Mouse (Mus musculus) stomach, embryonic 14.5 days (tissue): ENCODE results near the gene Carns1. TPM values are rescaled to one million over a fixed set of nuclear protein-coding genes. Genes with fewer than 3 reads are reported as not detected.

Experiments used
- ATAC-seq: fragments of 200-750 bp; cut with Nextera tagmentation; 2 replicates; pipeline ENCODE4 v1.8.0; 2017; ENCODE audit warnings: low read depth, moderate TSS enrichment; ENCODE audit not compliant: insufficient number of reproducible peaks, insufficient read depth, low FRiP score
- H3K27ac ChIP-seq: fragments of 300-500 bp; sonication (generic); 2 replicates; pipeline ENCODE4 v1.5.1; 2014; ENCODE audit warnings: mild to moderate bottlenecking, low read length, moderate library complexity, mixed read lengths
- H3K27me3 ChIP-seq: fragments of 300-500 bp; sonication (generic); 2 replicates; pipeline ENCODE4 v1.6.1; 2014; ENCODE audit warnings: low read length, control low read depth, mixed read lengths; ENCODE audit not compliant: control insufficient read depth, insufficient read depth
- H3K36me3 ChIP-seq: fragments of 300-500 bp; sonication (generic); 2 replicates; pipeline ENCODE4 v1.6.1; 2014; ENCODE audit warnings: mild to moderate bottlenecking, control low read depth, low read length, moderate library complexity, mixed read lengths; ENCODE audit not compliant: control insufficient read depth, insufficient read depth
- H3K4me1 ChIP-seq: fragments of 300-500 bp; sonication (generic); 2 replicates; pipeline ENCODE4 v1.6.1; 2014; ENCODE audit warnings: low read length, control low read depth, mixed read lengths; ENCODE audit not compliant: control insufficient read depth, insufficient read depth
- H3K4me2 ChIP-seq: fragments of 300-500 bp; sonication (generic); replicated peaks from 2 replicates; pipeline ENCODE4 v1.6.1; 2014; ENCODE audit warnings: low read depth, low read length, control low read depth
- H3K4me3 ChIP-seq: fragments of 300-500 bp; sonication (generic); 2 replicates; pipeline ENCODE4 v1.5.1; 2014; ENCODE audit warnings: low read depth, low read length, control low read depth
- H3K9ac ChIP-seq: fragments of 300-500 bp; sonication (generic); replicated peaks from 2 replicates; pipeline ENCODE4 v1.6.1; 2014; ENCODE audit warnings: low read depth, mild to moderate bottlenecking, control low read depth, low read length, moderate library complexity, mixed read lengths
- H3K9me3 ChIP-seq: fragments of 300-500 bp; sonication (generic); 2 replicates; pipeline ENCODE4 v1.6.1; 2016; ENCODE audit warnings: low read depth, low read length, control low read depth; ENCODE audit not compliant: control insufficient read depth
- WGBS: fragments of 180-500 bp; shearing (Covaris S2); extraction: QIAGEN DNeasy Blood & Tissue Kit; methylation state at CpG from one replicate; pipeline ENCODE4 v1.1.7; 2014; 5-methylcytosine and 5-hydroxymethylcytosine counted together
- polyA plus RNA-seq: library from polyadenylated mRNA; unstranded; fragments of >200 nt; fragmentation: Nextera tagmentation; extraction: Ambion mirVana; gene quantifications from 2 replicates; pipeline ENCODE4 v1.2.1, GENCODE M21; 2014

Carns1 gene
- polyA plus RNA-seq: 0.90 and 1.3 TPM in 2 replicates

DNA sequence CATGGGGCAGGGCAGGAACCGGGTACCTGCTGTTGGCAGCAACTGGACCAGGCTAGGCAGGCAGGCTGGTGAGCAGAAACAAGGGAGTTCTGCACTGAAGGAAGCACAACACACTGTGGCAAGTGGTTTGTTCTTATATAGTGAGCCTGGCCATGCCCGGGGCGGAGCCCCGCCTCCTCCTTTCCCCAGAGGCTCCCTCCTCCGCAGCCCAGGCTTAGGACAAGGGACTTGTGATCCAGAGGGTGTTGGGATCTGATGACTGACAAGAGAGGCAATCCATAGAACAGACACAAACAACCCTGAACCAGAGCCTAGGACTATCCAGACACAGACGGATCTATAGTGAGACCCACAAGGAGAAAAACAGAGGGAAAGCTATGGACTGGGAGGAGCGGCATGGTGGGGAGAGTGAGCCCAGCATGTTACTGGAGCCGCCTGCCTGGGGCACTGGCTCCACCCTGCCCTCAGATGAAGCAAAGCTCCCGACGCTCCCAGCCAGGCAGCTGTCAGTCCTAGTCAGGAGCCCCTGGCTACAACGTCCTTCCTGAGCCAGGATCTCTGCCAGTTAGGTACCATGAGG lies at the start of gene Carns1:
Gene Carns1 (minus strand): TSS at position 112 of the 580 bp plus-strand sequence.
- Histone ChIP-seq H3K36me3 (no peaks in the 10 kb centered on the region), H3K4me2 (peak within 1 kb of the TSS; percentile 42), H3K27me3 (no peaks in the 10 kb centered on the region), H3K9me3 (no peaks in the 10 kb centered on the region), H3K27ac (no peak within 1 kb of the TSS), H3K4me3 (peak within 1 kb of the TSS; percentile 3; the same call in 1 of the 2 replicates), H3K9ac (no peak within 1 kb of the TSS), H3K4me1 (peaks cover 11% of the 10 kb centered on the region; the same call in 1 of the 2 replicates)
- WGBS: 2% methylated on average over 11 of the region's 11 CpGs
- peak; percentile 54; the same call in 1 of the 2 replicates for ATAC-seq

DNA sequence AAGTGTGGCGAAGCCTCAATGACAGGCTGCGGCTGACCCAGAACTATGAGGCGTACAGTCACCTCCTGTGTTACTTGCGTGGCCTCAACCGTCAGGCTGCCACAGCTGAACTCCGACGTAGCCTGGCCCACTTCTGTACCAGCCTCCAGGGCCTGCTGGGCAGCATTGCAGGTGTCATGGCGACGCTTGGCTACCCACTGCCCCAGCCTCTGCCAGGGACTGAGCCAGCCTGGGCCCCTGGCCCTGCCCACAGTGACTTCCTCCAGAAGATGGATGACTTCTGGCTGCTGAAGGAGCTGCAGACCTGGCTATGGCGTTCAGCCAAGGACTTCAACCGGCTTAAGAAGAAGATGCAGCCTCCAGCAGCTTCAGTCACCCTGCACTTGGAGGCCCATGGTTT lies 46.9 kb upstream of the Carns1 start:
- no peak overlapping the region for H3K4me3 ChIP-seq
- no peak overlapping the region for H3K4me2 ChIP-seq
- H3K27me3 ChIP-seq: no peaks in the 10 kb centered on the region
- no peaks in the 10 kb centered on the region for H3K36me3 ChIP-seq
- WGBS: 64% methylated on average over 11 of the region's 11 CpGs
- H3K9ac ChIP-seq: no peak overlapping the region
- no peak overlapping the region for H3K27ac ChIP-seq
- peaks cover 49% of the 10 kb centered on the region for H3K4me1 ChIP-seq
- no peaks in the 10 kb centered on the region for H3K9me3 ChIP-seq
- no peak for ATAC-seq

DNA sequence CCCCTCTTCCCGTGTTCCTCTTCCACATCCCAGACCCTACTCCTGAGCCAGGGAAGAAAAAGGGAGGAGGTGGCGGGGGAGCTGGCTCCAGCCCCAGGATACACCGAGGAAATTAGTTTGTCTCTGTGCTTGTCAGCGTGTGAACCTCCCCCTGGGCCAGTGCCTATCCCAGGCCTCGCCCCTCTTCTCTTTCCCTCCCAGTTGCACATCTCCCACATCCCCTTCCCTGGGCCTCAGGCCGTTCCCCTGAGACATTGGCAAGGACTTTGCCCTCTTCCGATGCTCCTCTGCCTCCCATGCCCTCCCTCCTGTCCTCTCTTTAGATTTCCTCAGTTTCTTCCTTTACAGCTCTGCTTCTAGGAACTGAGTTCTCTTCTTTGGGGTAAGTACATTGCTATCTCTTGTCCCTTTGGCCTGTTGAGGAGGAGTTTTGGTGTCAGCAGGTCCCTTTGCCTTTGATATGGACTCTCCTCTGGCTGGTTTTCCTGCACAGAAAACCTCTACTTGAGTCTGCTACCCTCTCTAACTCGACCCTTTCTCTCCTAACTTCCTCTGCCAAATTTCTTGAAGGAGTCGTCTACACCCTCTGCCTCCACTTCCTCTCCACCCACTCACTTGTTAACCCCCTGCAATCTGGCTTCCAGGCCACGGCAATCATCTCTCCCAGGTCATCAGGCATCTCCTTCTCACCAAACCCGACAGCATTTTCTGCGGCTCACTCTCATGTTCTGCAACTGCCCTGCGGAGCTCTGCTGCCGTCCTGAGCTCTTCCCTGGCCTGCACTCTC lies 45.9 kb upstream of the Carns1 start:
- 23% methylated on average over 14 of the region's 14 CpGs for WGBS
- Histone ChIP-seq H3K9ac (no peak overlapping the region), H3K27ac (peak overlapping the region; percentile 80; the same call in 1 of the 2 replicates), H3K4me1 (peaks cover 56% of the 10 kb centered on the region), H3K36me3 (no peaks in the 10 kb centered on the region), H3K27me3 (no peaks in the 10 kb centered on the region), H3K4me3 (no peak overlapping the region), H3K4me2 (peak overlapping the region; percentile 25), H3K9me3 (no peaks in the 10 kb centered on the region)
- ATAC-seq: peak; percentile 56; the same call in 1 of the 2 replicates

DNA sequence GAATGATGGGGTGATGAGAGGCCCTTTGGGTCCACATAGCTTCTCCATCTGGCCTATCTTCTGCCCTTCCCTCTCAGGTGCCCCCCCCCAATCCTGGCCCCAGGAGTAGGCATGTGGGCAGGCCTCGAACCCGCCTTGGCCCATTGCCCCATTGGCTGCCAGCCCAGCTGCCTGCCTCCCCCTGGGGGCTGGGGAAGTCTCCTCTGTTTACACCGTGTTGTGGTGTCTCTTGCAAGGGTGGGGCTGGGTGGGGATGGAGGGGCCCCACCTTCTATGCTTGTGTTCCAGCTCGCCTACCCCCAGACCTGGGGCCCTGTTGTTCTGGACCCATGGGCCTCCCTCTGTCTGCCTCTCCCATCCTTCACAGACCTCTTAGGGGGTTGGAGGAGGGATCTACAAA lies 45.1 kb upstream of the Carns1 start:
- Histone ChIP-seq H3K4me2 (peak overlapping the region; percentile 25), H3K27ac (peak overlapping the region; percentile 80; the same call in 1 of the 2 replicates), H3K9ac (no peak overlapping the region), H3K36me3 (no peaks in the 10 kb centered on the region), H3K4me1 (peaks cover 59% of the 10 kb centered on the region), H3K4me3 (no peak overlapping the region), H3K27me3 (no peaks in the 10 kb centered on the region), H3K9me3 (no peaks in the 10 kb centered on the region)
- WGBS: 31% methylated on average over 4 of the region's 4 CpGs
- no peak for ATAC-seq

DNA sequence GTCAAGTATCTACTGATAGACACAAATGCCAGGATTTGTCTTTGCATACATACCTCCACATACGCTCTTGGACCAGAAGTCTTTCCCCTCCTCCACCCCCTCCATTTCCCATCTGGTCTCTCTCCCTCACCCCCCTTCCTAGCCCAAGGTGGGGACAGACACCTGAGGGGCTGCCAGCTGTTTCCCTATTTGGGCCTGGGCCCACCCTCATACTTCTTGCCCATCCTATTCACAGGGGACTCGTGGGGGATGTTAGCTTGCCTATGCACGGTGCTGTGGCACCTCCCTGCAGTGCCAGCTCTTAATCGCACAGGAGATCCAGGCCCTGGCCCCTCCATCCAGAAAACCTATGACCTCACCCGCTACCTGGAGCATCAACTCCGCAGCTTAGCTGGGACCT lies 44.7 kb upstream of the Carns1 start:
- H3K4me2 ChIP-seq: no peak overlapping the region
- peaks cover 59% of the 10 kb centered on the region for H3K4me1 ChIP-seq
- no peak overlapping the region for H3K4me3 ChIP-seq
- no peak for ATAC-seq
- H3K36me3 ChIP-seq: no peaks in the 10 kb centered on the region
- 87% methylated on average over 6 of the region's 6 CpGs for WGBS
- H3K9ac ChIP-seq: no peak overlapping the region
- H3K27me3 ChIP-seq: no peaks in the 10 kb centered on the region
- H3K9me3 ChIP-seq: no peaks in the 10 kb centered on the region
- peak overlapping the region; percentile 80; the same call in 1 of the 2 replicates for H3K27ac ChIP-seq

DNA sequence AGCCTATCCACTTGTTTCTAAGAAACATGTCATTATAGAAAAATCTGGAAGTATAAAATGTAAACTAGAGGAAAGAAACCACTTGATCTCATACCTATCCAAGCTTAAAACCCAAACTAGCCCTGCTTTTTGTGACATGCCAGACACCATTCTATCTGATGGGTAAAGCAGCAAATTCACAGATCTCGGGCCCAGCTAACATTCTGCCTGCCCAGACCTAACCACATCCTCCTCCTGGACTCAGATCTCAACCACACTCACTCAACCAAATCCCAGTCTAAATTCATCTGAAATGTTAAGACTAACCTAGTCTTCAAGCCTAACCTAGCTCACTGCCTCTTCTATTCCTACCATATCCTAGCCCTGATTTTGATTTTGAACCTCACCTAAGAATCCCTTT lies 43.5 kb upstream of the Carns1 start:
- Histone ChIP-seq H3K9ac (no peak overlapping the region), H3K4me2 (no peak overlapping the region), H3K36me3 (no peaks in the 10 kb centered on the region), H3K9me3 (no peaks in the 10 kb centered on the region), H3K4me3 (no peak overlapping the region), H3K27ac (0 out of 2 replicates have a peak overlapping the region, but pooled peaks have one; percentile 23), H3K27me3 (no peaks in the 10 kb centered on the region), H3K4me1 (peaks cover 63% of the 10 kb centered on the region)
- ATAC-seq: no peak
- 71% methylated on average over 1 of the region's 1 CpGs for WGBS

DNA sequence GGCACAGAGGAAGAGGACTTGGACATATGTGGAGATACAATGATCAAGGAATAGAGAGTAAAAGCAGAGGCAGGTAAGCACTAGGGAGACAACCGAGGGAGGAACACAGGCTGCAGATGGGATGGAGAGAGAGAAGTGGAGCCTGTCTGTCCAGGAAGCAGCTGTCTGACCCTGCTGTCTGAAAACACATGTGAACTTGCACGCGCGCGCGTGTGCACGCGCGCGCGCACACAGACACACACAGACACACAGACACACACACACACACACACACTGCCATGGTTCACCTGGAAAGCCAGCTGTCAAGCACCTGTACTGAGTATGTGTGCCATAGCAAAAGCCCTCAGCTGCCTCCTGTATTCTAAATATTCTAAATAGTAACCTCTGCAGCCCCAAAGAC lies 43.0 kb upstream of the Carns1 start:
- Histone ChIP-seq H3K4me1 (peaks cover 68% of the 10 kb centered on the region), H3K27me3 (no peaks in the 10 kb centered on the region), H3K9ac (no peak overlapping the region), H3K27ac (peak overlapping the region; percentile 29; the same call in 1 of the 2 replicates), H3K4me3 (no peak overlapping the region), H3K4me2 (no peak overlapping the region; the same call in 1 of the 2 replicates), H3K9me3 (no peaks in the 10 kb centered on the region), H3K36me3 (no peaks in the 10 kb centered on the region)
- 81% methylated on average over 11 of the region's 11 CpGs for WGBS
- no peak for ATAC-seq

DNA sequence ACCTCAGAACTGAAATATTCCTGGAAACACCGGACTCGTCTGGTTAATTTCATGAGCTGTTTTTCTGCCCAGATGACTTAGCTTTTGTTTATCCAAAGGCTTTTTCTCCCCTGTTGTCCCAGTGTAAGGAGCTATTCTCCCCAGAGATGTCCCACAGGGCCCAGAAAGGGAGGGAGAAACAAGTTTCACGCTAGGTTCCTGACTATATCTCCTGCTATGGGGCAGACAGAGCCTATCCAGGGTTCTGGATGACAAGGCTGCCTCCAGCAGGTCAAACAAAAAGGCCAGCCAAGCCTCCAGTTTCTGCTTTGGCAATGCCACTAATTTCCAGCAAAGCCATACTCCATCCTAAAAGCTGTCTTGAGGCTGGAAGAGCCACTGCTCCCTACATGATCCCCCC lies 42.6 kb upstream of the Carns1 start:
- WGBS: 22% methylated on average over 3 of the region's 3 CpGs
- Histone ChIP-seq H3K4me3 (no peak overlapping the region), H3K4me1 (peaks cover 72% of the 10 kb centered on the region), H3K36me3 (no peaks in the 10 kb centered on the region), H3K27me3 (no peaks in the 10 kb centered on the region), H3K9me3 (no peaks in the 10 kb centered on the region), H3K9ac (no peak overlapping the region), H3K4me2 (no peak overlapping the region; the same call in 1 of the 2 replicates), H3K27ac (peak overlapping the region; percentile 29; the same call in 1 of the 2 replicates)
- ATAC-seq: no peak
